Mouse (Mus musculus): ENCODE results near the gene Gcnt1. TPM values are rescaled to one million over a fixed set of nuclear protein-coding genes. Genes with fewer than 3 reads are reported as not detected.

The Gcnt1 gene
- total RNA-seq (2021) = 10 to 100 TPM; 13.5 to 15.6 TPM

DNA sequence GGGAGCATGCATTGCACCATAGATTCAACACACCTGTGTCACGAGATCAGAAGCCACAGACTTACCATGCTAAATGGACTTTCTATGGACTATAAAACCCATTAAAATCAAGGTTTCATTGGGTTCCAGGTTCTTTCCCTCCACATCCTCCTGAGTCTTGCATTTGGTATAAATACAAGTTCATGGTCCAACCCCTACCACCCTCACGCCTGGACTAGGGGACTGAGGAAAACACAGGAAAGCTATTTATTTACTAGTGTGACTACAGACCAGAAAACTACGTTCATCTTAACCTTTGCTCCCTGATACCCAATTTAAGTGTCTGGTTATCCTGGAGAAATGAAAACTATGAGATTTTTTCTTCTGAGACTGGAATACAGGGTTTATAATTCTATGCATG, at the start of gene Gcnt1:
Gcnt1 (minus strand) TSS at position 144 of the 400 bp plus-strand sequence.
- intact Hi-C loops (cut with DNase I) = no loop called here

DNA sequence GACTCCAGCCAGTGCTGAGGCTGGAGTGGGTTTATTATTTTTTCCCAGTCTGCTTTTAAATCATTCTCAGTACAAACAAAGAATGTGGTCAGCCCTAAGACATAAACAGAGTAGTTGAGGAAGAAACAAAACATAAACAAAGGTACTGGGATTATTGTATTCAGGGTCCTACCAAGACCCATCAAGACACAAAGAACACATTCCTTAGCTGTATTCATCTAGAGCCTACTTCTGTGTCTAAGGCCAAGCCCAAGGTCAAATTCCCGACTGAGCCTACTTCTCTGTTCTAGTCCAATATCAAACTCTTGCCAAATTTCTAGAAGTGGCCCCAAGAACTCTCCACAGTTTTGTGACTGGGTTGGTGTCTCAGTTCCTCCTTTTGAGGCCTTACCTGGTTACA, 45.2 kb upstream of the Gcnt1 start:
- intact Hi-C loops (cut with DNase I) = no loop called here
- DNase-seq (ENCODE audit: low spot score) = no peak

More for the DNA sequence above, at the start of gene Gcnt1:
- DNase-seq (ENCODE audit: low spot score) = no peak

DNA sequence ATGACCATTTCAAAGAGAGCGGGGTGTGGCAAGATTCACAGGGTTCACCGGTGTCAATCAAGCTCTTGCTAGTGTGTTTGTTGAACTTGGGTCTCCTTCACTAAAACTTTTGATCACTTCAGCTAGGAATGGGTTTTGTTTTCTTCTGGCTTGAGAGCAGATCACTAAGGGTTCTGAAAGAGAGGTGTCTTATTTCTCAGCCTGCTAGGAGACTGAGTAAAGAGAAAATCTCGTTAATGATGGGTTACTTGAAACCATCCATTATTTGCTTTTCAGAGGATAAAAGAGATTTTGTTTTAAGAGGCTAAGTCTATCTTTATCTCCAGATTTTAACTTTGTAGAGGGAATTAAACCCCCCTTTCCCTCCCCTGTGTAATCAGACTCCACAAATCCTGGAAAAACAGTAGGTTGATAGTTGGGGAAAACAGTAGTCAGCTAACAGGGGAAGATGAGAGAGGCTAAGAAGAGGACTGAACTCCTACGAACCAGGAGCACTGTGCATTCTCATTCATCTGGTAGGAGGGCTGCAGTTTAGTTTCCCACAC, 40.3 kb upstream of the Gcnt1 start:
- intact Hi-C loops (cut with DNase I) = no loop called here
- no peak for DNase-seq (ENCODE audit: low spot score)

DNA sequence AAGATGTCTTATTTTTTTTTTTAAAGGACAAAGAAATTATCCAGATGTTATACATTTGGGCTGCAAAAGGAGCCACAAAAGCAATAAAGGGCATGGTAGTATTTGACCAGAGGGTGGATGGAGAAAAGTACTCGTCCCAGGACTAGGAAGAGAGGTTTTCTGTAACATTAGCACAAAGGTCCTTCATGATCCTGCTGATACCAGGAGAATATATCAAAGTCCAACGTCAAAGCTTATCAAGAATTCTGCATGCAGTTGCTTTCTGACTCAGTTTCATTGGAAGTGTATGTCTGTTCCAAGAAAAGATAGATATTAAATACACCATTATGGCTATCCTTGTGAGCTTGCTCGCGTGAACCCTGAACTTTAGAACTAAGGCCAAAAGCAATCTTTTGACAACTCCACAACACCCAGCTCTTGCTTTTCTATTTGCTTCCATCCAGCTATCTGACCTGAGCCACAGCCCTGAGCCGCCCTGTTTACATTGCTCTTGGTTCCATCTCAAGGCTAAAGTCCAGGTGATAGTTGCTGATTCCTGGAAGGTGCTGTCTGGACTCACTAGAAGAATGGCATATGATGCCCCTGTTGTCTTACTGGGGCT, 37.9 kb upstream of the Gcnt1 start:
- intact Hi-C loops (cut with DNase I) = no loop called here

DNA sequence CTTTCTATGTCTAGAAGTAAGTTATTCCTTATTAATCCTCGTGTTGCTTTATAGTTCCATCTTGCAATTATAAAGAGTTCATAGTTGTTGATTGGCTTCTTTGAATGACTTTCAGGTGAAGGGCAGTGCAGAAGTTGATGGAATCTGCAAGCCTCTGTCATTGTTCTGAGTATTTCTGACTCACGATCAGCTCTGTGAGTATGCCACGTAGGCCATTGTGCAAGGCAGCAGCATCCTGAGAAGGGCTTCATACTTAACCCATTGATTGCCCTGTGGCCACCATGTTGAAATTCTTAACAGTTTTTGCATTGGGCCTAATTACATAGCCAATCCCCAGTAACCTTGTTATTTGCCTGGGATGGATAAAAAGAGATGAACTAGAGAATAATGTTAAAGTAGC, 36.7 kb upstream of the Gcnt1 start:
- intact Hi-C loops (cut with DNase I) = no loop called here
- no peak for DNase-seq (ENCODE audit: low spot score)

More for the DNA sequence above, 37.9 kb upstream of the Gcnt1 start:
- no peak for DNase-seq (ENCODE audit: low spot score)

DNA sequence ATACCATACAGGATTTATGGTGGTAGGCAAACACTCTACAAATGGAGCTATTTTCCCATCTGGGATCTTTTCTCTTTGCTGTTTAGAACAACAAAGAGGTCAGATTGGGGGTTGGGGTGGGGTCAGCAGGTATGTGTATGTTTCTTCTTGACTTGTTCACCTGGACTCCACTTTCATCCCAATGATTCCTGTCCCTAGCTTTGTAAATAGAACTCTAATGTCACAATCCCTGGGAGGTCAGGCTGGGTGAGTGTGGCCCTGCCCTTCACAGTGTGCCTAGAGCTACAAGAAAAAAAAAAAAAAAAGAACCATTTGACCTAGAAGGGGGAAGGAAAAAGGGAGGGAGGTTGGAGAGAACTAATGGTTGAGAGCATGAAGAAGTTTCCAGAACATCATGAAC, 35.9 kb upstream of the Gcnt1 start:
- DNase-seq (ENCODE audit: low spot score) = no peak
- intact Hi-C loops (cut with DNase I) = no loop called here

DNA sequence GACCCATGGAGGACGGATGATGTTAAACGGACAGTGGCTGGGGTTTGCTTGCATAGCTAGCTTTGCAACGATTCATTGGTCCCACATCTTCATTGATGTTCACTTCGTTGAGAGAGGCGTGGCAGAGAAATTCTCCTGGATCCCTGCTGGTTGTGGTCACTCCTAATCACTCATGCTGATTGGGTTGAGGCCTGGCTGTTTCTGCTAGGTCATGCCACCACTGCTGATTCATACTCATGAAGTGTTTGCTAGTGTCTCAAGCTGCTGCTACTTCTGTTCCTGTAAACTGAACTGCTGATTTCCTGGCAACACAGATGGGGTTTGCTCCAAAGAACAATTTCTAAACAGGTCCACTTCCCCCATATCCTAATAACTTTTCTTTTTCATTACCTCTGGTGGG, 34.2 kb upstream of the Gcnt1 start:
- DNase-seq (ENCODE audit: low spot score) = no peak
- intact Hi-C loops (cut with DNase I) = no loop called here

DNA sequence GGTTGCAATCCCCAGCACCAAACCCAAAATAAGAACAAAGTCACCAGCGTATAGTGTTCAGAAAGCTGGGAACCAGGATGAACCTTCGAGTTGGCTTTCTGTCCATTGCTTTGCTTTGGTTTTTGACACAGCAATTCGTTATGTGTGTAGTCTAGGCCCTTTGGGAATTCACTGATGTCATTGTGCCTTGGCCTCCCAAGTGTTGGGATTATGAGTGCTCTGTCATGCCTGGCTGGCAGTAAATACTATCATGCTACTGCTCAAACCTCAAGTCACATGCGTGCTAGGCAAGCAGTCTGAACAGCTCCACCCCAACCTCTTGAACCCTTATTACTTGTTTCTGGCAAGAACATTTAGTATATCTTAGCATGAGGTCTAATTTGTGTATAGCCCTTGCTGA, 30.5 kb upstream of the Gcnt1 start:
- intact Hi-C loops (cut with DNase I) = no loop called here
- no peak for DNase-seq (ENCODE audit: low spot score)

DNA sequence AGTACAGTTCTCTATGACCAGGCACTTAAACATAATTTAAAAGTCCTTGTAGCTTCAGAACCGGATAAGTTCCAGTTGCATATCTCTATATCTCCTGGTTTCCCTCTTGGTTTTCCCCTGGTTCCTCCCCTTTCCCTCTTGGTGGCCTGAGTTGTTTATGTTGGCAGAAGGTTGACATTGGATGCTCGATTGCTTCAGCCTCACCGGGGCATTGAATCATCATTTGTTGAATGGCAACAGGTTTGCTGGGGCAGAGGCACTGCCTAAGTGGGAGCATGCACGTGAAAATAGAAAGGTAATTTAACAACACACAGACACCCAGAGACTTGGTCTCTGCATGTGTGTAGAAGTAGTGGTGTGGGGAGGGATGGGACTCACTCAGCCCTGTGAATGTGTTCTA, 27.9 kb upstream of the Gcnt1 start:
- no peak for DNase-seq (ENCODE audit: low spot score)
- intact Hi-C loops (cut with DNase I) = no loop called here

DNA sequence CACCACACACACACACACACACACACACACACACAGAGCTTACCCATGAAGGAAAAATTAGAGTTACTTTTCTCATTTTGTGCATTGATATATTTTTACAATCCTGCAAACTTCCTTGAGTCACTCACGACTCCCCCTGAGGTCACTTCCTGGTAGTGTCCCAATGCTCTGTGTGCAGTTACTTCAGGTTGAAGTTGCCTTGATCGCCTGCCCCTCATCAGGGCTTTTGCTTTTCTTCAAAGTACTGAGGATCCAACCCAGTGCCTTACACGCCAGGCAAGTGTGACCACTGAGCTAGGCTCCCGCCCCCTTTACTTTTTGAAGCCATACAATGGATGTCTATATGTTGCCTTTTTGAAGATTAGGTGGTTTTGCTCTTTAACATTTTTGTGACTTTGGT, 27.3 kb upstream of the Gcnt1 start:
- no peak for DNase-seq (ENCODE audit: low spot score)
- intact Hi-C loops (cut with DNase I) = no loop called here

DNA sequence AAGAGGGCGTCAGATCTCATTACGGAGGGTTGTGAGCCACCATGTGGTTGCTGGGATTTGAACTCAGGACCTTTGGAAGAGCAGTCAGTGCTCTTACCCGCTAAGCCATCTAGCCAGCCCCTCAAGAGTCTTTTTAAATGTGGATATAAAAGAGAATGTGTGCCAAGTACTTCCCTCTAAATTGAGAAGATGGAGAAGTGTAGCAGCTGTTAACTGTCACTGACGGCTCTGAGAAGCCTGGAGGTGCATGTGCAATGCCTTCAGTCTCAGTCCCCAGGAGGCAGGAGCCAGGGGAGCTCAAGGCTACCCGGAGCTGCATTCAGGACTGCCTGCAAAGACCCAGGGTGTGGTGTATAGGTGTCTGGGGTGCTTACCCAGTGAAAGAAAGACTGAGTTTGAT, 25.3 kb upstream of the Gcnt1 start:
- DNase-seq (ENCODE audit: low spot score) = no peak
- intact Hi-C loops (cut with DNase I) = no loop called here

DNA sequence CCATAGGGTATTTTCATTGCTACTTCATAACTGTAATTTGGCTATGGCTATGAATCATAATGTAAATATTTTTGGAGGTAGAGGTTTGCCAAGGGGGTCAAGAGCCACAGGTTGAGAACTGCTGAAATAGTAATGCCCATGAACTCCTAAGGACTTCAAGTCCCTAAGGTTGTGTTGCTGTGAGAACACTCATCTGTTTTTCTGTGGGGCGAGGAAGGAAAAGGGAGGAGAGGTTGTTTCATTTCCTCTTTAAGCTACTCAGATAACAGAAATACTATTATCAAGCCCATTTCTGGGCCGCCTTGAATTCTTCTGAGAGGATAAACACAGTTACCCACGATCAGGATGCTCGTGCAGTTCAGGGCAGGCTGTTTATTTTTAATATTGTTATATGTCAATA, 24.2 kb upstream of the Gcnt1 start:
- intact Hi-C loops (cut with DNase I) = no loop called here
- DNase-seq (ENCODE audit: low spot score) = no peak

DNA sequence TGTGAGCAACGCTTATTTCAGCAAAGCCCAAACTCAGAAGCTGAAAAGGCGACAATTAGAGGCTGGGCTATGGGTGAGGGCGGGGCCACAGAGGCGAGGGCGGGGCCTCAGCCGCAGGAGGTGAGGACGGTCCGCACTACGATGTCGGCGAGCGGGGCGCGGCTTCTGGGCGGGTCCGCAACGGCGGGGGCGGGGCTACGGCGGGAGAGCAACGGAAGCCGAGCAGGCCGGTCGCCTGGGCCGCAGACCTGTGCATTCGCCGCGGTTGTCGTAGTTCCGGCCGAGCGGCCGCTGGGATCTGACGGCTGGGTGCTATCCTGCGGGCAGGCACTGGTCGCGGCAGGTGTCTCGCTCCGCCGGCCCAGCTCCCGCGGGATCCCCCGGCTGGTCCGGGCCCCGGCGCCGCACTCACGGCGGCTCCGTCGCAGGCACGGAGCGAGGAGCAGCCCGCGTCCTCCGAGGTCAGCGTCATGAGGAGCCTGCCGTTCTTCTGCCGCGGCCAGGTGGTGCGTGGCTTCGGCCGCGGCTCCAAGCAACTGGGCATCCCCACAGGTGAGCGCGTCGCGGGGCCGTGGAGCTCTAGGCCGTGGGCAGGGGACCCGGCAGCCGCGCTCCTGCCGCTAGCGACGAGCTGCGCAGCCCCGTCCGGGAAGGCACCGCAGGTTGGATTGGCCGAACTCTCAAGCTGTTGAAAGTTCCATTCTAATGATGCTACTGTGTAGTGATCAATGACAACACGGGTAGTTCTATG, 21.4 kb upstream of the Gcnt1 start, which contains the start of gene Rfk:
Rfk (plus strand) TSS at position 203 of the 751 bp plus-strand sequence.
- intact Hi-C loops (cut with DNase I) = no loop called here
- peak; percentile 84 for DNase-seq (ENCODE audit: low spot score)

DNA sequence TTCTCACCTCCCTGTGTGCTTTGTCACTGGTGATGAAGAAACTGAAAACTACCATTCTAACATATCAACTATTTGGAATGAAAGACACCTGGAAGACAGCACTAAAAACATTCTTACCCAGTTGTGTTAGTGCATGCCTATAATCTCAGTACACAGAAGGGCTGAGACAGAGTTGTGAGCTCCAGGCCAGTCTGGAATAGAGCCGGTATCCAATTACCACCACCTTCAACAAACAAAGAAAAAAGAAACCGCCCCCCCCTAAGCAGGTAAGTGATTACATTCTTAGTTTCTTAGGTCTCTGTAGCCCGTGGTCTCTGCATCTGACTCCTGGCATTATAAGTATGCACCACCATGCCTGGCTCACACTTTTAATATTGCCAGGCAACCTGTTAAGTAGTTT, 20.2 kb upstream of the Gcnt1 start:
- intact Hi-C loops (cut with DNase I) = no loop called here

DNA sequence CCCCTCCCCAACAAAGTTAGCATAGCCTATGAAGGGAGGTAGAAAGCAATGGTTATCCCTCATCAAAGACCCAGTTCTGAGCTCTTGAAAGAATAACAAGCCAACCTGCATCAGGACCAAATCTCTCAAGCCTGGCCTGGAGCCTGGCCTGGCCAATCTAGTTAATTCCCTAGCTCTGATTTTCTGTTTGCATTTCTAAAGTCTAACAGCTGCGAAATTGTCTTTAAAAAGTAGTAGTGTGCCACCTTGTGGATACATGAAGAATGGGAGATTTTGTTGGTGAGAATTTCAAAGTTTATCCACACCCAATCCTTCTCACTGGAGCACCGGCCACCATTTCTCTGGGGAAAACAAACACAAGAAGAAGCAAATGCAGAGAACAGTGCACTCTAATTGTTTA, 15.8 kb upstream of the Gcnt1 start:
- intact Hi-C loops (cut with DNase I) = loop anchor here (1.0 kb wide), 1 partner anchor 264 kb away; no protein-coding TSS in a partner anchor
- no peak for DNase-seq (ENCODE audit: low spot score)

More for the DNA sequence above, 20.2 kb upstream of the Gcnt1 start:
- no peak for DNase-seq (ENCODE audit: low spot score)

DNA sequence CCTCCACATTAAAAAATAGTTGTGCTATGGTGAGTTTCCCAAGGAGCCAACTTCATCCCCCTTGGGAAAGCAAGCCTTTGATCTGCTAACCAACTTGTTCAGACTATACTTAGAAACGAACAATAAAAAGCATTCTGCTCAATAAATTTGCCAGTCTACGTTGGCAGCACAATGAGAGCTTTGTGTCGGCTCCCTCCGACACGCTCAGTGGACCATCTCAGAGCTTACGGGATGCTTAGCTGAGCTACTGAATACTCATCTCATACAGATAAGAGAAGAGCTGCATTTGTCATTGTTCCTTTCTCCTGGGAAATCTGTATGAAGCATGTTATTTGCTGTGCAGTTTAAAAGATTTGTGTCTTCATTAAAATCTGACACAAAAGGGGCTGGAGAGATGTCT, 13.8 kb upstream of the Gcnt1 start:
- intact Hi-C loops (cut with DNase I) = no loop called here
- DNase-seq (ENCODE audit: low spot score) = no peak

DNA sequence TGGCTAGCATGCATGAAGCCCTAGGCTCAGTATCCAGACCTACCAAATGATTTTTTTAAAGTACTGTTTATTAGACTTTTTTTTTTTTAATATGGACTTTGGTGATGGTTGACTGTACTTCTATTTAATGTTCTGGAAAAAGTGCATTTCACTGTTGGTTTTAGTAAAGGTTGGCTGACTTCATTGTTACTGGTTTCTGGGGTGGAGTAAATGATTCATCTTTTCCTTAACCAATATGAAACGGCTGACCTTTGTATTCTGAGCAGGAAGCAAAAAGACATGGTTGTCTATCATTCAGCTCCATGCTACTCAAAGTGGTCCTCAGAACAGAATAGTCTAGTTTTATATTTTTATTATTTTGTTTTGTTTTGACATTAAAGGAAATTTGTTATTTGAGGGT, 12.8 kb upstream of the Gcnt1 start:
- no peak for DNase-seq (ENCODE audit: low spot score)
- intact Hi-C loops (cut with DNase I) = no loop called here

DNA sequence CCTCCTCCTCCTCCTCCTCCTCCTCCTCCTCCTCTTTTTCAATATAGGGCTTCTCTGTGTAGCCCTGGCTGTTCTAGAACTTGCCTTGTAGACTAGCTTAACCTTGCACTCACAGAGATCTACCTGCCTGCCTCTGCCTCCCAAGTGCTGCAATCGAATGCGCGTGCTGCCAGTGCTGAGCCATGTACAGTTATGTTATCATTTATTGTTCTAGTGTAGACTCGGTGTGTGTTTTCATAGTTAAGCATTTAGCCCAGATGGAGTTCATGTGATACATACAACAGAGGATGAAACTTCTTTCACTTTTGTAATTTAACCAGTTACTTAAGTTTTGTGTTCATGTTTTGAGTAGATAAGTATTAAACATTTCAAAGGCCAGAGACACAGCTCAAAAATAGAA, 12.4 kb upstream of the Gcnt1 start:
- DNase-seq (ENCODE audit: low spot score) = no peak
- intact Hi-C loops (cut with DNase I) = no loop called here

DNA sequence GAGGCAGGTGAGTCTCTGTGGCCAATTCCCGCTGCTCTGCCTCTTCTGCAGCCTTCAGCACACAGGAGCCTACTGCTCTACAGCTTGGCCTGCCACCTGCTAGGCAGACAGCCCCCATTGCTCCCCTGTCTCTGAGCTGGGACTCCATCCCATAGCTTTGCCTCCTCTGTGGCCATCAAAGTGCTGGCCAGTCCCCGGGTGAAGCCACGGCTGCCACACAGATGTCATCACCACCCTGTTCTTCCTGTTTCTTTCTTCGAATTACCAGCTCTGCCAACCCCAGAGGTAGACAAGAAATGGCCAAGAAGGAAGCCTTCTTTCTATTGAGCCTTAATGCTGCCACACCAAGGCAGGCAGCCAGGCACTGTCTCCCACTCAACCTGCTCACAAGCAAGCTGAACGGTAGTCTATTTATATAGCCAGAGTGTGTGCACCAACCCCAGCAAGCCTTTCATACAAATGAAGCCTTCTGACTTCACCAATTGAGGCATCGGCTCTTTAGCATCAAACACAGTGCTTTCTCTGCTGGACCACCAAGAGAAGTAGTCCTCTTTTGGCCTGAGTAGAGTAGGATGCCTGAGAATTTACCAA, 10.3 kb upstream of the Gcnt1 start:
- DNase-seq (ENCODE audit: low spot score) = no peak
- intact Hi-C loops (cut with DNase I) = no loop called here

DNA sequence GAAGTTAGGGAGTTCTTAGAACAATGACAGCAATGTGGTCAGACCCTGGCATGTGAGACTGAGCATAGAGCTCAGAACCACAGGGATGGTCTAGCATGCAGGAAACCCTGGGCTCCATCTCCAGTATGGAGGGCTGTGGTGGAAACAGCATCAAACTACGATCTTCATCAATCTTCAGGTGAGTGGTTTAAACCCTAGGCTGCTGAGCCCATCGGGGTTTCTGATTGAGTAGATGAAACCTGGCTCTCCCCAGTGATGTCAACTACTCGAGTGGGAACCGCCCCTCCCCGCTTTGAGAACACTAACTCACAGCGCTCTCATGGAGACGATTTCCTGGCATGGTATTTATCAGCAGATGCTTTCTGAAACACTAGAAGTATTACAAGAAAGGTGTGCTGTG, 7.9 kb upstream of the Gcnt1 start:
- DNase-seq (ENCODE audit: low spot score) = no peak
- intact Hi-C loops (cut with DNase I) = no loop called here

DNA sequence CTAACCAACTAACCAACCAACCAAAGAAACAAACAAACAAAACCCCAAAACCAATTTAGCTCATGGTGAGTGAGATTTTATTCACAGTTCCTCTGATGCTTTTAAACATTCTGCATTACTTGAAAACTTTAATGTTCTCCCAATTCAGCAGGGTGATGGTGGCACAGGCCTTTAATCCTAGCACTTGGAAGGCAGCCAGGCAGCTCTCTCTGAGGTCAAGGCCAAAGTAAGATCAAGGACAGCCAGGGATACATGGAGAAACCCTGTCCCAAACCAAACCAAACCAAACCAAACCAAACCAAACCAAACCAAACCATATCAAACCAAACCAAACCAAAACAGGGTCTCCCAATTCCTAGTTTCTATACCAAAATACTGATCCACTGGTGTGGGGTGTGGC, 6.2 kb upstream of the Gcnt1 start:
- no peak for DNase-seq (ENCODE audit: low spot score)
- intact Hi-C loops (cut with DNase I) = no loop called here

Data from heart, postnatal 25 days (tissue).